Mouse (Mus musculus) cortical plate, adult 2 months (tissue): ENCODE measurements around the gene Abhd6. TPM values are rescaled to one million over a fixed set of nuclear protein-coding genes. Genes with fewer than 3 reads are reported as not detected.

Experiments used
- H3K27ac ChIP-seq: fragments of 200-500 bp; 2 replicates; pipeline ENCODE4 v1.5.1; 2012; ENCODE audit warnings: low read length, control low read depth, inconsistent platforms; ENCODE audit not compliant: insufficient read depth
- H3K4me1 ChIP-seq: fragments of 200-500 bp; 2 replicates; pipeline ENCODE4 v1.6.1; 2011; ENCODE audit warnings: low read length; ENCODE audit not compliant: control insufficient read depth, insufficient read depth
- H3K4me3 ChIP-seq: fragments of 200-500 bp; 2 replicates; pipeline ENCODE4 v1.5.1; 2011; ENCODE audit warnings: mild to moderate bottlenecking, low read length, control low read depth; ENCODE audit not compliant: insufficient read depth
- CTCF ChIP-seq: fragments of 200-500 bp; IDR thresholded peaks from 2 replicates; pipeline ENCODE4 v1.5.1; 2011; ENCODE audit warnings: mild to moderate bottlenecking, control low read depth, low read length; ENCODE audit not compliant: insufficient read depth; ENCODE audit errors: extremely low read depth
- POLR2A ChIP-seq: fragments of 200-500 bp; IDR thresholded peaks from 2 replicates; pipeline ENCODE4 v1.6.1; 2011; ENCODE audit warnings: mild to moderate bottlenecking, low read length, control low read depth; ENCODE audit not compliant: insufficient read depth; ENCODE audit errors: extremely low read depth
- polyA plus RNA-seq: library from polyadenylated mRNA; depleted of rRNA; stranded (reverse); fragments of >200 nt; gene quantifications from 2 replicates; pipeline ENCODE4 v1.2.3, GENCODE M21; 2012

The Abhd6 gene
- polyA plus RNA-seq, 1 experiment = 53.3 TPM

GRCm38 (mm10) chr14:8007084-8007483 is 4.4 kb downstream of the Abhd6 start:
- peaks cover 15% of the 10 kb centered on the region for H3K4me1 ChIP-seq
- no peak overlapping the region for H3K27ac ChIP-seq
- TF ChIP-seq POLR2A (no peak), CTCF (no peak)
- no peak overlapping the region for H3K4me3 ChIP-seq

GRCm38 (mm10) chr14:8007486-8007885 is 4.8 kb downstream of the Abhd6 start:
- no peak overlapping the region for H3K4me3 ChIP-seq
- TF ChIP-seq CTCF (no peak), POLR2A (no peak)
- peaks cover 15% of the 10 kb centered on the region for H3K4me1 ChIP-seq
- no peak overlapping the region for H3K27ac ChIP-seq

GRCm38 (mm10) chr14:8007923-8008322 is 5.2 kb downstream of the Abhd6 start:
- peaks cover 15% of the 10 kb centered on the region for H3K4me1 ChIP-seq
- no peak overlapping the region for H3K4me3 ChIP-seq
- no peak overlapping the region for H3K27ac ChIP-seq
- TF ChIP-seq POLR2A (no peak; the same call in 1 of the 2 replicates), CTCF (no peak)

GRCm38 (mm10) chr14:8011297-8011696 is 8.6 kb downstream of the Abhd6 start:
- H3K4me3 ChIP-seq = no peak overlapping the region
- peaks cover 10% of the 10 kb centered on the region for H3K4me1 ChIP-seq
- H3K27ac ChIP-seq = no peak overlapping the region
- TF ChIP-seq POLR2A (no peak), CTCF (no peak)

GRCm38 (mm10) chr14:8011938-8012337 is 9.2 kb downstream of the Abhd6 start:
- no peak overlapping the region for H3K27ac ChIP-seq
- H3K4me1 ChIP-seq = peaks cover 10% of the 10 kb centered on the region
- no peak for TF ChIP-seq POLR2A
- TF ChIP-seq CTCF = no peak
- no peak overlapping the region for H3K4me3 ChIP-seq

GRCm38 (mm10) chr14:8015756-8016155 is 13.1 kb downstream of the Abhd6 start:
- Histone ChIP-seq H3K4me1 (peaks cover 3% of the 10 kb centered on the region), H3K27ac (no peak overlapping the region), H3K4me3 (no peak overlapping the region)
- TF ChIP-seq CTCF (no peak), POLR2A (no peak)

- peaks cover 3% of the 10 kb centered on the region for H3K4me1 ChIP-seq
- TF ChIP-seq CTCF (no peak), POLR2A (no peak)
- H3K27ac ChIP-seq = no peak overlapping the region
- H3K4me3 ChIP-seq = no peak overlapping the region
Observed at GRCm38 (mm10) chr14:8016276-8016675, 13.6 kb downstream of the Abhd6 start.

GRCm38 (mm10) chr14:8016951-8017350 is 14.2 kb downstream of the Abhd6 start:
- Histone ChIP-seq H3K27ac (no peak overlapping the region), H3K4me3 (no peak overlapping the region), H3K4me1 (peaks cover 3% of the 10 kb centered on the region)
- TF ChIP-seq POLR2A = no peak
- no peak for TF ChIP-seq CTCF

GRCm38 (mm10) chr14:8020011-8020410 is 17.3 kb downstream of the Abhd6 start:
- Histone ChIP-seq H3K27ac (no peak overlapping the region), H3K4me3 (no peak overlapping the region)
- no peak for TF ChIP-seq CTCF
- no peak for TF ChIP-seq POLR2A

GRCm38 (mm10) chr14:8020546-8020945 is 17.8 kb downstream of the Abhd6 start:
- Histone ChIP-seq H3K4me3 (no peak overlapping the region), H3K27ac (no peak overlapping the region), H3K4me1 (peaks cover 3% of the 10 kb centered on the region)
- TF ChIP-seq POLR2A = no peak
- no peak for TF ChIP-seq CTCF

More at GRCm38 (mm10) chr14:8020011-8020410, 17.3 kb downstream of the Abhd6 start:
- H3K4me1 ChIP-seq = peaks cover 3% of the 10 kb centered on the region

GRCm38 (mm10) chr14:8024469-8024868 is 21.8 kb downstream of the Abhd6 start:
- H3K4me1 ChIP-seq = peaks cover 9% of the 10 kb centered on the region
- no peak overlapping the region for H3K4me3 ChIP-seq
- TF ChIP-seq POLR2A (no peak), CTCF (no peak)
- H3K27ac ChIP-seq = no peak overlapping the region
